Mouse (Mus musculus) MN1 (cell line): ENCODE measurements around the gene Cnksr1.
A peak's percentile ranks its signal among the peaks of the same experiment; 100 is the strongest.
"Not testable (repeated sequence)": the region's sequence is repeated elsewhere in the genome, so short reads cannot be mapped to it uniquely, and the experiment has no call there.

Experiments
- DNase-seq: peaks from one replicate; pipeline ENCODE4 v3.0.0-alpha.2; 2016; ENCODE audit warnings: low spot score

The Cnksr1 gene

GRCm38 (mm10) chr4:134238279-134238651 lies at the start of gene Cnksr1:
Cnksr1 (minus strand) TSS chr4:134238399.
- DNase-seq = peak; percentile 86

DNA sequence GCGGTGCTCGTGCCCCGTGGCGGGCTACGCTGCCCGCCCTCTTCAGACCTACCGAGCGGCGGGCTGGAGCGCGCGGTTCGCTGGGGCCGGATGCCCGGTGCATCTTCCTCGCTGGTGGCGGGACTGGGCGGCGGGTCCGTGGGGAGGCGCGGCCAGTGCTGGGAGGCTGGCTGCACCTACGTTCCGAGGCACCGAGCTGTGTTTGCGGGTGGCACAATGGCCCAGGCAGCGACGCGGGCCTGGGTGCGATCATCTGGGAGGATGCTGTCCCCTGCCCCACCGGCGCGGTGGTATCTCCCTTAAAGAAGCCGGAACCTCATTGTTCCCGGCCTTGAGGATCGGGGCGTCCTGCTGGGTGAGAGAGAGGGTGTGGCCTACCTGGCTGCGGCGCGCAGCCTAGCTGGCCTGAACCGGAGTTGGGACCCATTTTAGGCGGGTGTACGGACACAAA lies 49.4 kb upstream of the Cnksr1 start, which contains the start of gene Pdik1l:
TSS of gene Pdik1l (minus strand) at position 321 of the 451 bp plus-strand sequence.
- DNase-seq = peak; percentile 92

GRCm38 (mm10) chr4:134287168-134287564 lies 49.0 kb upstream of the Cnksr1 start:
- DNase-seq = peak; percentile 98

DNA sequence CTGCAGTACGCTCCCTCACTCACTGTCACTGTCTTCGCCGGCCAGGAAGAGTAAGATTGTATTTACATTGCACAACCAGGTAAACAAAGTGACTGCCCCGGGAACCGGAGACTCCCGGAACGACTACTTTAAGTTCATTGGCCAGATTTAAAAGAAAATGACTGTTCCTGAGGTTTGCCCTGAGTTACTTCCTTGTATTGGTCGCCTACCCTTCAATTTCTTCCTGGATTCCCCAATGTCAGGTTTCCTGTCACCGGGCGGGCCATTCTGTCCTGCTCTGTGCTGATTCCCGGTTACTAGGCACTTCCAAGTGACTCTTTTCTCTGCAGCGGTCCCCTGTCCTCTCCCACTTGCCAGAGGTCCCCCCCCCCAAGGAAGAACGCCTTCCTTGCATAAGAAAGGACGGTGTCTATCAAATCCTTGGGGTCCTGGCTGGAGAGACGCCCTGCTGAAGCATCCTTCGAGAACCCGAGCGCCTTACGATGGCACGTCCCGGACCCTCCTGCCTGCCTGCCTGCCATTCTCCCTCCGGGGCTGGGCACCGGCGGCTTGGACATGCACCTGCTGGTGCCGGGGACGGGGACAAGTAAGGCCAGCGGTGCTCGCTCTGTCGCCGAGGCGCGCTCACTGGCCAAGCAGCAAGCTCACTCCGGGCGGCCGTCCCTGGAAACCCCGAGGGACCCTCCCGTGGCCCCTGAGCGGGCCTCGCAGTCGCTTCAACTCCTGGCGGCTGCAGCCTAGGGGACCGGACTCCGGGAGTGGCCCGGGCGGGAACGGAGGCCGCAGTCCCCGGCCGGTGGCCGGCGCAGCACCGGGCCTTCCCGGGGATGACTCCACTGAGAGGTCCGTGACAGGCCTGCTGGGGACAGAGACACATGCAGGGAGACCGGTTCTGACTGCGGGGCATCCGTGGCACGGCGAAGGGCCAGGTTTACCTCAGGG lies 48.3 kb upstream of the Cnksr1 start:
- peak; percentile 67 for DNase-seq

GRCm38 (mm10) chr4:134284942-134285341 lies 46.7 kb upstream of the Cnksr1 start:
- peak; percentile 32 for DNase-seq

DNA sequence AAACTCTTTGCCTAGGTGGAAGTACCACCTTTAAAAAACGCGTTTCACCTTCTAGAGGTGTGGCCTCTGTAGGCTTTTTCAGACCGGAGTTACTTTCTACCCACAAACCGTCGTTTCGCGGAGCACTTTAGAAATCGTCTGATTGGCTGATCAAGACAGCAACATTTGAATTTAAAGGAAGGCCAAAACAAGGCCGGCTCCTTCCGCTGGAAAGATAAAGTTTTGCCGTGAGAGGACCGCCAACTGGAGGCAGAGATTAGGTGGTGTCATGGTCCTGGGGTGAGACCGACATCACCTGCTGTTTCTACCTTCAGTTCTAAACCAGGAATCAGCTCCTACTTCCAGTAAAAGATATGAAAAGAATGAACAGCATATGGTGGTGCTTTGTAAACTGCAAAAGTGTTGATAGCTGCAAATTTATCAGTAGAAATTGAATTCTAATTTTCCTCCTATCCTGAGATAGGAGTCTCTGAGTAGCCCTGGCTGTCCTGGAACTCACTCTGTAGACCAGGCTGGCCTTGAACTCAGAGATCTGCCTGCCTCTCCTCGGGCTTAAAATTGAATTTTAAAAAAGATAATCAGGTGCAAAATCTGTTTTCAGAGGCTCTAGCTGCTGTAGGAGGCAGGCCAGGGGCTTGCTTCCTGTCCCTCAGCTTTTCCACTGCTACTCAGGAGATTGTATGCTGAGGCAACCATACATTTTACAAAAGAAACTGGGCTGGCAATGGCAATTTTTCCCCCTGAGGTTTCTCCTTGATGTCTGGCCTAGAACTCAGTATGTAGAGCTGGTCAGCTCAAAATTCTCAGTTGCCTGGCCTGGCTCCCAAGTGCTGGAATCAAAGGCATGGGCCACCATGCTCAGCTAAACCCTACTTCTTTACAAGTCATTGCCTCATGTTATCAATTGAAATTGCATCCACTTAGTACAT lies 35.5 kb upstream of the Cnksr1 start:
- no peak for DNase-seq

GRCm38 (mm10) chr4:134272731-134273416 lies 34.7 kb upstream of the Cnksr1 start:
- no peak for DNase-seq

DNA sequence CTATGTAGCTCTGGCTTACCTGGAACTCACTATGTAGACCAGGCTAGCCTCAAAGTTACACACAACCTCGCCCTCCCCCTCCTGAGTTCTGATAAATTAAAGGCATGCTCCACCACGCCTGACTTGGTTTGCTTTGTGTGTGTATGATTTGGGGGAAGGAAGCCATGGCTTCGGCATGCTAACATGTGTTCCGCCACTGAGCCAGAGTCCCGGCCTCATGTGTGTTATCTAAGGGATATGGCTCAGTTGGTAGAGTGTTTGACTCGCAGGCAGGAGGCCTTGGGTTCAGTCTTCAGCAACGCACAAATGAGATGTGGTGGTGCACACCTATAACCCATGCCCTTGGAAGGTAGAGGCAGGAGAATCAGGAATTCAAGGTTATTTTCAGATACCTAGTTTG lies 33.8 kb upstream of the Cnksr1 start:
- no peak for DNase-seq

DNA sequence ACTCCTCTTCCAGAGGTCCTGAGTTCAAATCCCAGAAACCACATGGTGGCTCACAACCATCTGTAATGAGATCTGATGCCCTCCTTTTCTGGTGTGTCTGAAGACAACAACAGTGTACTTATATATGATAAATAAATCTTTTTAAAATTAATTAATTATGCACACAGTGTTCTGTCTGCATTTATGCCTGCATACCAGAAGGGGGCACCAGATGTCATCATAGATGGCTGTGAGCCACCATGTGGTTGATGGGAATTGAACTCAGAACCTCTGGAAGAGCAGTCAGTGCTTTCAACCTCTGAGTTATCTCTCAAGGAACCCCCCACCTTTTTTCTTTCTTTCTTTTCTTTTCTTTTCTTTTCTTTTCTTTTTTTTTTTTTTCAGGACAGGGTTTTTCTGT lies 31.4 kb upstream of the Cnksr1 start:
- DNase-seq = not testable (repeated sequence)

GRCm38 (mm10) chr4:134268102-134268655 lies 30.0 kb upstream of the Cnksr1 start:
- DNase-seq = peak; percentile 41

DNA sequence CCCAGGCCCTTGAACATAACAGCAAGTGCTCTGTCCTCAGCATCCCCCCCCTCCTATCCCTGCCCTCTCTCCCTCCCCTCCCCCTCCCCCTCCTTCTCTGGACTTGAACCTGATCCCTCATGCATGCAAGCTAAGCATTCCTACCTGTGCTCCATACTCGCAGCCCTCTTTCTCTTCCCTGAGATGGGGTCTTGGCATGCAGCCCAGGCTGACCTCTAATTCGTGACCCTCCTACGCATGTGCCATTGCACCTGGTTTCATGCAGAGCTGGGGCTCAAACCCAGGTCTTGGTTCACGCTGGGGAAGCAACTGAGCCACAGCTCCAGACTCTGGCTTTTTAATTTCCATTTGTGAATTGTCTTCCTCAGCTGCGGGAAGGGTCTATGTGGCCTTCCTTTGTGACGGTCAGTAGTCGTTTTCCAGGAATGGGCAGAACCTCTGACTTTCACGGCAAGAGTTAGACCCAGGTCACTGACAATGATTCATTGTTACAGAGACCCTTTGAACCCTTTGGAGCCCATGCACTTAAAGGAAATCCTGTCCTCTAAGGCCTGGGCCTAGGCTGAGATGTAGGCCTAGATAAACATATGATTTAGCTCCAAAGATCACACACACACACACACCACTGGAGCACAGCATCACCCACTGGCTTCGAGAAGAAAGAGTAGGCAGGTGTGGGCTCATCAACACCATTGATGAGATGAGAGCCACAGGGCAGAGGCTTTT lies 27.8 kb upstream of the Cnksr1 start:
- DNase-seq = no peak

GRCm38 (mm10) chr4:134263191-134263590 lies 25.0 kb upstream of the Cnksr1 start:
- DNase-seq = peak; percentile 44

DNA sequence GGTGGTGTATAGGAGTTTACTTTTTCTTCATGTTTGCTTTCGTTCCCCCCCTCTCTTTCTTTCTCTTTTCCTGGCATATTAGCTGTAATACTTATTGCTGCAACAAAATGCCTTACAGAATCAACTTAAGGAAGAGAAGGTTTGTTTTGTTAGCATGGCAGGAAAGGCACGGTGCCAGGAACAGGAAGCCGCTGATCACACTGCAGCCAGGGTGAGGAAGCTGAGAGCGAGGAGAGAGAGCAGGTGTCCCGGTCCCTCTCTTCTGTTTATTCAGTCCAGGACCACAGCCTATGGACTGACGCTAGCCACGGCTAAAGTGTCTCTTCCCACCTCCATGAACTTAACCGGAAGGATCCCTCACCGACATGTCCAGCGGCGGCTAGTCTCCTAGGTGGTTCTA lies 20.2 kb upstream of the Cnksr1 start:
- no peak for DNase-seq

DNA sequence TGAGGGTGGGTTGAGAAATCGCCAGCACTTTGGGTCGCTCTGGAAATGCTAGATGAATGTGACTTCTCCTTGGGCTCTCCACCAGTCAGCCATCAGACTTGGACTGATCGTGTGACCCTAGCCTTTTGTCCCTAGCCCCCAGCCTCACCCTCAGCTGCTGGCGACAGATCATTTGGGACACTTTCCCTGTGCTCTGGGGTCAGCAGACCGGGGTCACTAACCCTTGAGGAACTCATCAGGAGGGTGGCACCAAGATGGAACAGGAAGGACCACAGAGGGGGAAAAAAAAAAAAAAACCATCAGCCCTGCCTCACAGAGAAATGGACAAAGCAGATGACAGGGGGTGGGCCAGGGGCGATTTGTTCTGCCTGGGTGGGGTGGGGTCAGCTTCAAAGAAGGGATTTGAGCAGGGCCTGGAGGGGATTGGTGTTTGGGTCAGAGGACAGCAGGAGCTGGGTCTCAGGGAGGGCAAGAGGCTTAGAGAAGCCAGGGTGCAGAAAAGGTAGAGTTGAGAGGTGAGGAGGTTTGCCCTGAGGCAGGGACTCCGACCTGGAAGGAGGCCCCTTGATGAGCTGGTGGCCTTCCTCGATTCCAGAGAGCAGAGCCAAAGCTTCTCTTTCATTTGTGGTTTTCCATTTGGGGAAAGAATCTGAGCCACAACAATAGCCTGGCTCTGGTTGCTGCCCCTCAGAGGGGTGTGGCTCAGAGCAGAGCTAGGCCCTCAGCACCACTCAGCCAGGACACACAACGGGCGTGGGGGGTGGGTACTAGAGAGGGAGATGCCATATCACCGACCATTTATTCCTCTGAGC lies 19.2 kb upstream of the Cnksr1 start:
- DNase-seq = peak; percentile 39

GRCm38 (mm10) chr4:134256407-134257197 lies 18.4 kb upstream of the Cnksr1 start:
- DNase-seq = peak; percentile 74

DNA sequence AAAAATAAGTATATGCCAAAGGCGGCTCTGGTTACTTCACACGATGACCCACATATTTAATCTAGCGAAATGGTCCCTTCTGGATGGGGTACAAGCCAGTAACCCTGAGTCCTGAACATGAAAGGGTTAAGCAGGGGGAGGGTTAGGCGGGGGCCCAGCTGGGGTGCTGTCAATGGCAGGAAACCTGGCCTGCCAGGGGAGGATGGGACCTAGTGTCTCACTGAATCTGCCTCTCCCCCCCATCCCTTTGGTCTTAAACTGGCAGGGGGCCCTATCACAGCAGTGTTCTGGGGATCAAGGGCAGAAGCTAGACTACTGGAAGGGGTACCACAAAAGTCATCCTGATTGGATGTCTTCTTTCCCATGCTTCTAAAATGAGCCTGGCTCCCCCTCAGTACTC lies 17.7 kb upstream of the Cnksr1 start:
- DNase-seq = no peak

GRCm38 (mm10) chr4:134254835-134255234 lies 16.6 kb upstream of the Cnksr1 start:
- no peak for DNase-seq

GRCm38 (mm10) chr4:134253722-134254324 lies 15.6 kb upstream of the Cnksr1 start, which contains the start of gene Grrp1:
Grrp1 (minus strand) TSS chr4:134254106.
- peak; percentile 69 for DNase-seq
